Mouse (Mus musculus) G1E (cell line): ENCODE measurements at regions not wholly inside any gene's neighbourhood (a gene's known extent, or its start where the extent isn't known, plus 50 kb on each side); places are given as distances from the start of the nearest gene placed in this dataset.

ENCODE experiments used
- CTCF ChIP-seq: IDR thresholded peaks from 2 replicates; pipeline ENCODE4 v1.5.1; 2012; ENCODE audit warnings: low read depth, low read length, inconsistent platforms, mixed read lengths
- TAL1 ChIP-seq: conservative IDR thresholded peaks from 2 replicates; pipeline ENCODE4 v1.6.1; 2012; ENCODE audit warnings: low read depth, low read length, inconsistent platforms, mixed read lengths

DNA sequence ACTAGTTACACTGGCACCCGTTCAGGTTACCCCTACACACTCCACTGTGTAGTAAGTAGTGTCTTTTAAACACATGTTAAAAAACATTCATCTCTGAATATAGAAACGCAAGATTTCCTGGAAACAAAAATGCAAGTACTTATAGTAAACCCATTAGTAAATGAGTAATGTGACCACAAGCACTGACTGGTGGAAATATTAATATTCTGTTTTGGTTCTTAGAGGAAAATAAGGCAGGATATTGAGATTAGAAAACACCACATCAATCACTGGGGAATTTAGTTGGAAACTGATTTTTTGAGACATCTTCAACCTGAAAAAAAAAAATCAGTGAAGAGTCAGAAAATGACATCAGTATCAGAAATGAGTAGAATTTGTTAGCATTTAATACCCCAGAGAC, 514.7 kb upstream of the Ptger4 start:
- TF ChIP-seq CTCF (no peak), TAL1 (no peak)
